Mouse (Mus musculus) heart, adult 9 months (tissue): ENCODE measurements around the gene Bcar1.
A peak's percentile ranks its signal among the peaks of the same experiment; 100 is the strongest.

Experiments used
- DNase-seq, 2 experiments: peaks; one replicate each; pipeline ENCODE4 v3.0.0; 2022; ENCODE audit warnings: low spot score in 2 of 2

Gene Bcar1

DNA sequence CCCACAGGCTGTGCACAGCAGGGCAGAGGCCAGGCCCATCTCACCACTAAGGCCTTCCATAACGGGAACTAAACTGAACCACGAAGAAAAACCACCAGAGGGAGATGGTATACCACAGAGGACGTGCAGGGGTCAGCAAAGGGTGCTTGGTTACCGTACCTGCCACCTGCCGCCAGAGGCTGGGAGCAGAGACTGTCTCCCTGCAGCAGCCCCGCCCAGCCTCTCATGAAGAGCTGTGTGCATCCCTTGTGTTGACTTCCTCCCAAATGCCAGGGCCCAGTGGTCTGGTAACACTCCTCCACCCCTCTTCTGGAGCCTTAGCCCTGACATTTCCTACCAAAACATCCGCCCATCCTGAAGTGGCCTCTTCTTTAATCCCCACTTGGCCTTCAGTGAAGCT lies 4.0 kb downstream of the Bcar1 start:
- no peak for DNase-seq

DNA sequence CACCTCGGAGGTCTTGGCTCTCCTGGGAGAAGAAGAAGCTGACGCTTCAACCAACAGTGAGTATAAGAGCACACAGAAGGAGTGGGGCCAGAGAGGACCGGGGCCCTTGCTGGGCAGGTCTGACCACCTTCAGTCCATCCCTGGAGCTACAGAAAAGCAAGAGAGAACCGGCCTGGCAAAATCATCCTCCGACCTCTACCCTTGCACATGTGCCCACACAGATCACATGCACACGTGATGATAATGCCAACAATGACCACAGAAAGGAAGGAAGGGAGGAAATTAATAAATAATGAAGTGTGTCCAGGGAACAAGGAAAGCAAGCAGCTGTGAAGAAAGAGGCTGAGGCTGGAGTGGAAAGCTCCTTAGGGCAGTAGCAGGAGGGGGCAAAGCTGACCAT lies 4.7 kb downstream of the Bcar1 start:
- no peak for DNase-seq

DNA sequence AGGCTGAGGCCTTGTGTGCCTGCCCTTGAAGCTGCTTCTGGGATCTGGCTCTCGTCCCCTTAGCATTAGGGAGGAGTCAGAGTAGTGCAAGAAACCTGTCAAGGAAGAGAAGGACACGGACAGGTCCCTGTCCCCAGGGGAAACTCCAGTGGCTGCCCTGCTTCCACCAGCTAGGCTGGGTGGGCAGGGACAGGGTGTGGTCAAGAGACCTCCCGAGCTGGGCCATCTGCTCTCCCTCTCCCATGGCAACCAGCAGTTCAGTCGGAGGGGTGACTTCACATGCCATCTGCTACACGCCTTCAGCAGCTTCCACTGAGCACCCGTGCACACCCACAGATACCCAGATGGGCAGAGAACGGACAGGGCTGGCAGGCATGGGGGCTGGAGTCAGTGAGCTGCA lies 7.3 kb downstream of the Bcar1 start:
- DNase-seq = no peak

DNA sequence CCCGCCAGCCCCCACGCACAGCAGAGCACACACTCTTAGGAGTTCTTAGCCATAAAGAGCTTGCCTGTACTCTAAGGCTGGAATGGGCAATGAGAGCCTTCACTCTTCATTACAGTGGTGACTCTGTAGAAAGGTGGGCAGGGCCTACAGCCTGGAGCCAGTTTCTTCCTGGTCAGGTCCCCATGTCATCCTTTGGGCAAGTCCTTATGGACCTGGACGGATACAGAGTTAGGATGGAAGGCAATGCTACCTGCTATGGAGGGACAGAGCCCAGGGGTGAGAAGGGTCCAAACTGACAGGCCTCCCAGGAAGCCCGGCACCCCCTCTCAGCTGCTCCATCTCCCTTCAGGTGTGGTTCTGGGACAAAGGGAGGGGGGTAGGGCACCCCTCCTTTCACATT lies 7.8 kb downstream of the Bcar1 start:
- no peak for DNase-seq

DNA sequence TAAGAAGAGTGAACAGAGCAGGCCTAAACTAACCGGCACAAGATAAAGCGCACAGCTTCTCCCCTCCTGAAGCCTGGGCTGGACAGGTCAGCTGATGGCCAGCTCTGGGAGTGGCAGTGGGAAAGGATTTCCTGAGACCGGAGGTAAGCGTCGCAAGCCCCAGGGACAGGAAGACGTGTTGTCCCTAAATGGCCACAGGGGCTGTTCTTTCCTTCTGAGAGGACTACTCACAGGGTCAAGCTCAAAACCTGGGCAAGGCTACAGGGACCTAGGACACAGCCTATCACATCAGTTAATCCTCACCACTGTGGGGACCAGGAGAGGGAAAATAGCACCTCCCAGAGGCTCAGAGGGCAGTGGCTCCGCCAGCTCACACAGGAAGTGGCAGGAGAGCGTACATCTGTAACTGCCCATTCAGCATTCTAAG lies 8.3 kb downstream of the Bcar1 start:
- peak; percentile 68 to 84 for DNase-seq

DNA sequence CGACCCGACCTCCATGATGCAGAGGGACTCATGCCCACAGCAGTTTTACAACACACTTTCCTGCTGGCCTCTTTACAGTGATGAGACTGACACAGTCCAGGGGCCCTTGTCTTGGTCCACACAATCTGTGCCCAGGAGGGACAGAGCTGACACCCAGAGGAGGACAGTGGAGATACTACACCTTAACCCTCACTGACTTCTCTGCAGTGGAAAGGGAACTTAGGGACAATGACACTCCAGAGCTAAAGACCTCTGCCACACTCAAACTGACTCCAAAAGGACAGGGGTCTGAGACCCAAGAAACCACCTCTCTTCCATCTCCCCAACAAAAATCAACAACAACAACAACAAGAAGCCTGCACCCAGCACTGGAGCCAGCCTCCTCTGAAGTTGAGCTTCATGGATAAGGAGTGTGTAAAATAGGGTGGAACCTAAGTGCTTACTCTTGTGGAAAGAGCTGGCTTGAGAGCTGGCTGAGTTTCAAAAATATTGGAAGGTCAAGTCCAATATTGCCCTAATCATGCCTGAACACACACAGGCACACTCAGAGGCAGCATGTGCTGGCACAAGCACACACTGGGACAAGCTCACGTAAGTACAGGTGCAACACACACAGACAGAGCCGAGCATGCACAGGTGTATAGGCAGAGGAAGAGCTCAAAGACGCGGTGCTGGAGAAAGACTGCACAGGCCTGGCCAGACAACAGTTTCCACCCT lies 9.2 kb downstream of the Bcar1 start:
- no peak for DNase-seq

DNA sequence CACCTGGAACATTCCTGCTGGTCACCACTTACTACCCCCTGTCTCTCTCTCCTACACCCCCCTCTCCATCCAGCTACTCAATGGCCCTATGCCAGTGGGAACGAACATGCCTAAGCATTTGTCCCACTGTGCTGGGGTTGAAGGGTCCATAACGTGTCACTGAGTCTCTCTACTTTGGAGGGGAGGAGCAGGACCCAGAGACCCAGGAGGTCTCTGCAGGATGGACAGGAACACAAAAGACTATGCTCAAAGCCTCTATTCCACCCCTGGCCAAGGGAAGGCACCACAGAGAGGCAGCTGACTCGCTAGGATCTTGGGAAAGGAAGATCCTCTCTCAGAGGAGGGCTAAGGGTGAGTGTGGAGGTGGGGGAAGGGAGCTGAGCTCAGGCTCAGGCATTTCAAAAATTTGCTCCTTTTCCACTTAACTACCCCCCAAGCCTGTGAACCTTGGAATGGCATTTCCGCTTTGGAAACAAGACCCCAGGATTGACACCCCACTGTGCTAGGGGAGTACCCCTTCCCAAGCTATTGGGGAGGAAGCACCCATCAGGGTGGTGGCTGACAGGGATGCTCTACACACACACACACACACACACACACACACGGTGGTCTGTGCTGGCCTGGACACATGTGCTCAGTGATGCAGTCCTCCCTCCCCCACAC lies 9.9 kb downstream of the Bcar1 start:
- DNase-seq = no peak

DNA sequence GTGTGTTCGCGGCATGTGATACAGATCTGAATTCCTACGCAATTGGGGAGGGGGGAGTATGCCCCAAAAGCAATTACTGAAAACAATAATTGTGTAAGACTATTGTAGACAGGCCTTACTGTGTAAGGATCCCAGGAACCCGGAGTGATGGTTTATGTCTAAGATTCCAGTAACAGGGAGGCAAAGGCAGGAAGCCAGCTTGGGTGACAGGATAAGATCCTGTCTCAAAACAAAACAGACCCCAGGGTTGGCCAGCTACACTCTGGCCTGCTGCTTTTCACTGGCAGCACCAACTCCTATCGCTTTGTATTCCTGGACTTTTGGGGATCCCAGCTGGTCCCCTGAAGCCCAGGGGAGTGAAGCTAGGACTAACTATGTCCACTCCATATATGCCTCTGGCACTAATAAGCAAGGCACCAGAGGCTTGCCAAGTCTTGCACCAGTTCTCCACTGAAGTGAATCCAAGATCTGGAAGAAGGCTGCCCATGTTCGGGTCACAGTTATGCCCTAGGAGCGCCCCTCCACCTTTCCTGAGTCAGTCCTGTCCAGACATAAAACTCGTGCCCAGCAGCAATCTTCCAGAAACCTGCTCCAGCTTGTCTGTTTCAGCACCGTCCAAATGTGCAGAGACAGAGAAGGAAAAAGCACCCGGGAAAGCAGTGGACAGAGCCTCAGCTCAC lies 11.1 kb downstream of the Bcar1 start:
- DNase-seq = no peak

DNA sequence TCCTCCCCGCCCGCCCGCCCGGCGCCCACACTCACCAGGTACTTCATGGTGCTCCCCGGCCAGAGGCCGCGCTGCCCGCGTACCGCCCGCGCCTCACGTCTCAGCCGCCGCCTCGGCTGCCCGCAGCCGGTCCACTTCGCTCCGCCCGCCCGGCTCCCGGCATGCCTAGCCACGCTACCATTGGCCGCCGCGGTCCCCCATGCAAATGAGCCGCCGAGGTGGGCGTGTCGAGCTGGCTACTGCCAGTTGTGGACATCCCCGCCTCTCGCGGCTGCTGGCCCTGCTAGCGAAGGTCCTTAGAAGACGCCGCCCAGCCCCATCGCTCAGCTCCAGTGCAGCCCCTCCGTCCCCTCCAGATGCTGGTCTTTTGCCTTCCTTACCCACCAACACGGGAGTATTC lies 11.6 kb downstream of the Bcar1 start:
- peak; percentile 97 for DNase-seq

DNA sequence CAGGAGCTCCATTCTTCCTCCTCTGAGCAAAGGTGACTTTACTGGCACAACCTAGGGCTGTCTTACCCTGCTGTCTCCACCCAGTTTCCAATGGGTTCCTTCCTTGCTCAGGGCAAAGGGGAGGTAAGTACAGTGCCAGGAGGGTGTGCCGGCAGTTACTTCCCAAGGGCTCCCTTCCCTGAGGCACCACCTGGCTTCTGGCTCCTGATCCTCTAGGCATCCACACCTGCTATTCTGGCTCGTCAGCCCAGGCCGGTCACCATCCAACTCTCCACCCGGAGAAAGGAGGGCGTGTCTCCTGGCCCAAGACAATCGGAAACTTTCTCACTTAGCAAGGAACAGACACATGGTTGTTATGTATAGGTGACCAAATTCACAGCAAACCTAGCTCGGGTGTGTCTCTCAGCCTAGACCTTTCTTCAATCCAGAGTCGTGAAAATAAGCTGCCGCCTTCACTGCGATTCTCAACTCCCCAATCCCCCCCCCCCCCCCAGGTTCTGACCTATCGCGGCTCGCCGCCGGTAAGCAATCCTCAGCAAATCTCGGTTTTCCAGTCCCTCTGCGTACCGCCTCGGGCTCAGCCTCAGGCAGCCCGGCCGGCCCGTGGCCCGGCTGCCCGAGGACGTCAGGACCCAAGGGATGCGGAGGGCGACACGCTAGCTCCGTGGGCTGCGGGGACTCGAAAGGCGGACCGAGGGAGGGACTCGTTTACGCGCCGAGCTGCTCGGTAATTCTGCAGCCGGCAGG lies 12.2 kb downstream of the Bcar1 start:
- peak in 1 of 2 experiments; percentile 51 for DNase-seq

DNA sequence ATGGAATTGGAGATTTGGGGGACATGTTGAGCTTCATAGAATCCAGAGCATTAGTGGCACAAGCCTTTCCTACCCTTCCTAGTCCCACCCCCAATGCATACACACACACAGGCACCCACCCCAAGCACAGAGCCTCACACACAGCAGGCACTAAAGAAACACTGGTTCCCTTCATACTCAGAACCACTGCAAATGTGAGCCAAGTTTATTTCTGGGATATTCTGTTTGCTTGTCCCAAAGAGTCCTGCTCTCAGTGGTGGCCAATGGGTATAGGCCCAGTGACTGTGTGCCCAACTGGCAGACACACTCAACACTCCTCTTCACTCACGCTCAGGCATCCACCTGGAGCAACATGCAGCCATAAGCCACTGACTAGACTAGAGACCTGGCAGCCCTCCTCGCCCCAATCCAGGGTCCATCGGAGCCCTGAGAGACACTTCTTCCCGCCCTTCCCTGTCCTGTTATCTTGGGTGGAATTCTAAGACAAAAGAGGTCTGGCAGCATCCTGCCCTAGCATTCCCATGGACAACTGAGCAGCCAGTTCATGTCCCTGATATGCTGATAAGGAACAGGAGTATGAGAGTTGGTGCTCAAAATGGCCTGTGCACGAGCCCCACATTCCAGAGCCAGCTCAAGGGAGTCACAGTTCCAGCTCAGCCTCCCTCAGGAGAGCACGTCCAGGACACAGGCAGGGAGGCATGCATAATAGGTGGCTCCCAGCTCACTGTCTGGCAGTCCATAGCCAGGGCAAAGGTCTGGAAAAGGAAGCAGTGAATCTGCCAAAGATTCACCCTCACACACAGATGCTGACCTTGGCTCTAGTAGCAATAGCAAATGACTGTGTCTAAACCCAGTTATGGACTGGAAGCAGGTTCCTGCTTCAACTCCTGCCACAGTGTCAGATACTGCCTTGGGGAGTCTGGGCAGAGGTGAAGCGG lies 14.1 kb downstream of the Bcar1 start:
- DNase-seq = no peak

DNA sequence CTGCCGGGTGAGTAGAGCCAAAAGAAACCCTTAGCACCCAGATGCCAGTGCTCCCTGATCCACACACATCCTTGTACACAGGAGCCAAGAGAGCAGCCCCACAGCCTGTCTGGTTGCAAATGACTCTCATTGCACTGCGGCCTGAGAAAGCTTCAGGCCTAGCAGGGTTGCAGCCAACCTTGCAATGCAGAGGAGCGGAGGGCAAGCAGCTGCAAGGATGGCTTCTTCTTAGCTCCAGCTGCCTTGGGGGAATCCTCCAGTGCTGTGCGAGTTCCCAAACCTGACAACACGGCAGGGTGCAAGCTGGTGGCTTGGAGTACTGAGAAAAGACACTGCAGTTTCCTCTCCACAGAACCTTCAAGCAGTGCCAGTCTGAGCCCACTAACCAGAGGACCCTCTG lies 15.1 kb downstream of the Bcar1 start:
- no peak for DNase-seq

DNA sequence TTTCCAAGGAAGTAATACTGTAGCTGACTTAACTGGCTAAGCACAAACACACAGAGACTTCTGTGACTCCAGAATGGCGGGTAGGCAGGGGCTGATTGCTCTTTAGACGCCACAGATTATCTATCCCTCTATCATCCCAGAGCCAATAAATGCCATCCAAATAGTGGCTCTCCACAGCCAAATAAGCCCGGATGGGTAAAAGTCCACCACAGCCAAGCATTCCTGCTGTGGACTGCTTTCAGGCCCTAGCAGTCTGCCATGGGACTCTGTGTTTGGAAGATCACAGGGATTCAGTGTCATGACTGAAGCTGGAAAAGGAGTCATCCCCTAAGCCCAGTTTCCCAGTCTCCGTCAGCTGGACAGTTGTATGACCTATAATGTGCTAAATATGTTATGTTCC lies 16.1 kb downstream of the Bcar1 start:
- no peak for DNase-seq

DNA sequence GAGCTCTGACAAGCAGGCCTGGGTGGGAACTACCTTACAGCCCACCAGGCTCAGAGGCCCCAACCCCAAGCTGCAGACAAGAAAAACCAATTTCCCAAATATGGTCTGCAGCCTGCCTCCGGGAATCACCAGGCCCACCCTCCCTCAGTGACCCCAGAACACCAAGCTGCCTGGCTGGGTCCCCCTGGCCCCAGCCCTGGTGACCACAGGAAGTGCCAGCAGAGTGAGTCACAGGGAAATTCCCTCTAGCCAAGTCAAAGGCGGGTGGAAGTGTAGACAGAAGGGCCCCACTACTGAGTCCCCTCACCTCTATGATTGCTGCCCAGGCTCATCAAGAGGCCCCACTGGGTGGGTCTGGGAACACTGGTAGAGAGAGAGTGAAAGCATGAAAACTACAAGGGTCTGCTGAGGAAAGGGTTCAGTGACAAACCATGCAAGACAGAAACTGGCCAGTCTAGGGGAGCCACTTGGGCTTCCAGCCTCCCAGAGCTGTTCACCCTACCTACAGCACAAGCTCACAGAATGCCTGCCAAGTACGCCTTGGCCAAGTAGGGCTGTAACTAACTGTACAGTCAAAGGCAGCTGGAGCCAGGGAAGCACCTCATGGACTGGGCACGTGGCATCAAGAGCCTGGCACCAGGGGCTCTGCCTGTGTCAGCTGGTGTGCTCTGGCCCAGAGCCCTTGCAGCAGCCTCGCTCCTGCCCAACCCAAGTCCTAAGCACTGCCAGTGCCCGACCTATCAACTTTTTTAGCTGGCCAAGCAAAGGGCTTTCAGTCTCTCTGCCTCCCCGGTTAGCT lies 17.3 kb downstream of the Bcar1 start:
- peak; percentile 89 to 91 for DNase-seq

DNA sequence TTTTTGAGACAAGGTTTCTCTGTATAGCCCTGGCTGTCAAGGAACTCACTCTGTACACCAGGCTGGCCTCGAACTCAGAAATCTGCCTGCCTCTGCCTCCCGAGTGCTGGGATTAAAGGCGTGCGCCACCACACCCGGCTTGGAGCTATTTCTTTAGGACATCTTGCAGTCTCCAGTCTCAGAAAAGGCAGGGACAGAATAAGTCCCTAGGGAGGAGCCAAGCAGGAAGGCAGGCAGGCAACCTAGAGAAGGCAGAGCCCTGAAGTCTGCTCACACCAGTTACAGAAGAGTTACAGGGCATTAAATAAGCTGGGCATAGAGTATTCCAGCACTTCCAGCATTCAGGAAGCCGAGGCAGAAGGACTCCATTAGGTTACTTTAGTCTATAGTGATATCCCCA lies 18.3 kb downstream of the Bcar1 start:
- DNase-seq = no peak

DNA sequence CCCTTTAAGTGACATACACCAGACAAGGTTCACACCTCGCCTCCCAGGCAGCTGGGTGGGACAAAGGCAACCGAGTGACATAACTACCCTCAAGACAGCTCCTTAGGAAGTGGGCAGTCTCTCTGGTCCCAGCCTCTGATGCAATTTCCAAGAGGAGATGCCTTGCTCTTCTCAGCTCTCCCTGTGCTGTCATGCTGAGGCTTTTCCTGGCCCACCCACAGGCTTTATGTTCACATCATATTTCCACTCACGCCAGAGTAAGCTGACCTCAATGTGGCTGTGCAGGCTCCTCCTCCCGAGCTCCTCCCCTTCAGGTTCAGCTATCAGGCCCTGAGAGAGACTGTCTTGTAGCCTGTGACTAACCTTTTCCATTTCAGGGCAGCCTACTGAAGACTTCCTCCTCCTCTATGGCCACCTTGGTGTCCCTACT lies 23.5 kb downstream of the Bcar1 start:
- no peak for DNase-seq

DNA sequence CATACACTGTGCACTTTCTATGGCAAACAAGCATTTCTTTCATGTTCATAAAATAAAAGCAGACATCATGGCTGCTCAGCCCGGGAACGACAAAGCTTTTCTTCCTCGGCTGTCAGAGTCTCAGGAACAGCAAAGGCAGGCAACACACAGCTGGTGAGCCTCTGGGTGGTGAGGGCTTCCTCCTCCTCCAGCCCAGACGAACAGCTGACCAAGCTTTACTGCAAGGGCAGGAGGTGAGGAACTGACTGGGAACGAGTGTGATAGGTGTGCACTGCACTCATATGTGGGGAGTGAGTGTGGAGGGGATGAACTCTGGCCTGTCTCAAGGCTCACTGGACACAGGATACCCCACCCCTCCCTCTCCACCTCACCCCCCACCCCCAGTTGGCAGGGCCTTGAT lies 24.7 kb downstream of the Bcar1 start:
- no peak for DNase-seq

DNA sequence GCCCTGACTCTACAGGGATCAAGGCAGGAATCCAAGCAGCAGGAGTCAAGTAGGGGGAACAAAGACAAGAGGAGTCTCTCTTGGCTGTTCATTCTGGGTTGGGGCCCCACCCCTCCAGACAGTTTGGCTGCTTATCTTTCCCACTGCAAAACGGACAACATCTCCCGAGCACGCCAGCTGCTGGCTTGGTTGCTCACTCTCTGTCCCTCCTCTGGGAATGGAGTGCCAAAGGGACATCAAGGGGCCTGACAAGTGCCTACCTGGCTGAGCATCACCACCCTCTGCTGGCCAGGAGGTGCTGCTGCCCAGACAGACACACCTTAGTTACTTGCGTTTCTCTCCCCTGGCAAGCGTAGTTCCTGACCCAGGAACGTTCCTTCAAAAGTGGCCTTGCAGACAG lies 25.7 kb downstream of the Bcar1 start:
- peak; percentile 52 to 56 for DNase-seq

DNA sequence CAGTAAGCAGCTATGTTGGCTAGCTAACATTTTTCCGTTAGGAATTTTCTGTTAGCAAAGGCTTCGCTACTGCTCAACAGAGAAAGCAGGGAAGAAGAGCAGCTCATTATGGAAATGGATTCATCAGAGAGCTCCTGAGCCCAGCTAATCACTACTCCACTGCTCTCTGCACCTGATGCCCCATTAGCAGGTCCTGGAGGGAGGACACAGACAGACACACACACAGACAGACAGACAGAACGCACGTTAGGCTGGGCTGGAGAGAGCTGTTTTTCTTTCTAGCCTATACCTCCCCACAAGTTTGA lies 26.2 kb downstream of the Bcar1 start:
- DNase-seq = no peak
